Mouse (Mus musculus): ENCODE measurements at regions not wholly inside any gene's neighbourhood (a gene's known extent, or its start where the extent isn't known, plus 50 kb on each side); places are given as distances from the start of the nearest gene placed in this dataset.
"Not testable (repeated sequence)": the region's sequence is repeated elsewhere in the genome, so short reads cannot be mapped to it uniquely, and the experiment has no call there.

DNA sequence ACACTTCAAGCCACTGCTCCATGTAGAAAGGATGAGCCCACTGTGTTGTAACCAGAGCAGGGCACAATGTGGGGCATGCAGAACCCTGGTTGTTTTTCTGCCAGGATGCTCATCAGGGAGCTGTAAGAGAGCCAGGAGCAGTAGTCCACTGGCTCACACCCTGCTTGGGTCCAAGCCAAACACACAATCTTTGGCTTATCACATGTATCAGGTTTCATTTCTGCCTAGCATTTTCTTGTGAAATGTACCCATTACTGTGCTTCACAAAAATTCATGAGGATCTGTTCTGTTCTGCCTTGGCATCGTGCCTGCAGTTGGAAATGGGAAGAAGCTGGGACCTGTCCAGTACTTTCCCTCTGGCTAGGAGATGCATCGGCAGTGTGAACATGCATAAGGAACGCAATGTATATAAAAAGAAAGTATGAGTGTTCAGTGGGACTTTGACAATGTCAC is 491.6 kb upstream of the Igfbp3 start:
- H3ac ChIP-seq (ENCODE audit: control insufficient read depth, insufficient read length, low read depth), result no peak overlapping the region
- TF ChIP-seq CTCF (IDR thresholded peaks at IDR 0.05; ENCODE audit: control insufficient read depth, insufficient read depth, insufficient read length) (no peak), USF1 (IDR thresholded peaks at IDR 0.05; ENCODE audit: low read depth) (no peak), MYOD1 (IDR thresholded peaks at IDR 0.05; ENCODE audit: control insufficient read depth, insufficient read length, low read depth) (no peak), FOSL1 (IDR thresholded peaks at IDR 0.05; ENCODE audit: insufficient read depth, low read length, poor library complexity, severe bottlenecking) (no peak), CEBPB (IDR thresholded peaks at IDR 0.05; ENCODE audit: low read depth) (peak; percentile 21), MYOG (IDR thresholded peaks at IDR 0.05; ENCODE audit: control insufficient read depth, extremely low read depth, insufficient read length) (no peak)
- no peaks in the 10 kb centered on the region for H3K79me2 ChIP-seq (ENCODE audit: control insufficient read depth, insufficient read depth)
- H3K4me3 ChIP-seq (ENCODE audit: insufficient read depth, poor library complexity, severe bottlenecking), result no peak overlapping the region
- no peaks in the 10 kb centered on the region for H3K27me3 ChIP-seq (ENCODE audit: control insufficient read depth, insufficient read depth, insufficient read length)
- no peaks in the 10 kb centered on the region for H3K79me3 ChIP-seq (ENCODE audit: low read depth)
- H3K36me3 ChIP-seq (ENCODE audit: control insufficient read depth, insufficient read depth), result no peaks in the 10 kb centered on the region

DNA sequence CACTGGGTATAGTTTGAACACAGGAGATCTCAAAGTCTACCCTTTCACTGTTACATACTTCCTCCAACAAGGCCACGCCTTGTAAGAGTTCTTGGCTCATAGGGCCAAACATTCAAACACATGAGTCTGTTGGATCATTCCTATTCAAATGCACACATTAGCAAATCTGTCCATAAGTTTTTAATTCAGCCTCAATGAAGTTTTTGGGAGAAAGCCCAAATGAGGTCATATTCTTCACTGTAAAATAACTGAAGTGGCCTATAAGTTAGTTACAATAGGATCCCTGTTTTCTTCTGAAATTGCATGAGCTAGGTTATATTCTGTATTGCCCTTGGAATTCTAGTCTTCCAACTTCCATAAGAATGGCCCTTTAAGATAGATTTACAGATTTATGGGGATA is 483.9 kb upstream of the Igfbp3 start:
- TF ChIP-seq CTCF (IDR thresholded peaks at IDR 0.05; ENCODE audit: control insufficient read depth, insufficient read depth, insufficient read length) (no peak), USF1 (IDR thresholded peaks at IDR 0.05; ENCODE audit: low read depth) (no peak), FOSL1 (IDR thresholded peaks at IDR 0.05; ENCODE audit: insufficient read depth, low read length, poor library complexity, severe bottlenecking) (no peak), MYOD1 (IDR thresholded peaks at IDR 0.05; ENCODE audit: control insufficient read depth, insufficient read length, low read depth) (no peak), MAX (IDR thresholded peaks at IDR 0.05) (no peak)
- no peaks in the 10 kb centered on the region for H3K27me3 ChIP-seq (ENCODE audit: control insufficient read depth, insufficient read depth, insufficient read length)
- H3K36me3 ChIP-seq (ENCODE audit: control insufficient read depth, insufficient read depth), result no peaks in the 10 kb centered on the region
- no peak overlapping the region for H3ac ChIP-seq (ENCODE audit: control insufficient read depth, insufficient read length, low read depth)
- no peaks in the 10 kb centered on the region for H3K79me3 ChIP-seq (ENCODE audit: low read depth)
- no peaks in the 10 kb centered on the region for H3K79me2 ChIP-seq (ENCODE audit: control insufficient read depth, insufficient read depth)
- H3K4me3 ChIP-seq (ENCODE audit: insufficient read depth, poor library complexity, severe bottlenecking), result no peak overlapping the region

DNA sequence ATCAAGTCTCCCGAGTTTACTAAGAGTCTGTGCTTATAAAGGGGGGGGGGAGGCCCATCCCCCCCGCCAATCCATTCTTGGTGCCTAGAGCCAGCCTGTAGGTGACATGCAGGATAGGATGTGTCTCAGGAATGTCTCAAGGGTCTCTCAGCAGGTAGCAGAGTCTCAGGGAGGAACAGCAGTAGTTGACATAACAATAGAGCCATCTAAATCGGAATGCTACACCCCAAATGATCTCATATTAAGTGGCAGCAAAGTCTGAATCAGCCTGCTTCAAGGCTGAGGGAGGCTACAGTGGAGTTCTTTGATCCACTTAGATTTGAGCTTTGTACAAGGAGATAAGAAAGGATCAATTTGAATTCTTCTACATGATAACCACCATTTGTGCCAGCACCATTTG is 476.0 kb upstream of the Igfbp3 start:
- H3K4me3 ChIP-seq (ENCODE audit: insufficient read depth, poor library complexity, severe bottlenecking); H3ac ChIP-seq (ENCODE audit: control insufficient read depth, insufficient read length, low read depth); H3K79me3 ChIP-seq (ENCODE audit: low read depth); H3K36me3 ChIP-seq (ENCODE audit: control insufficient read depth, insufficient read depth); H3K79me2 ChIP-seq (ENCODE audit: control insufficient read depth, insufficient read depth); H3K27me3 ChIP-seq (ENCODE audit: control insufficient read depth, insufficient read depth, insufficient read length): not testable (repeated sequence)

GRCm38 (mm10) chr11:7672821-7673220 is 459.1 kb upstream of the Igfbp3 start:
- no peaks in the 10 kb centered on the region for H3K27me3 ChIP-seq (ENCODE audit: control insufficient read depth, insufficient read depth, insufficient read length)
- no peaks in the 10 kb centered on the region for H3K79me2 ChIP-seq (ENCODE audit: control insufficient read depth, insufficient read depth)
- no peak overlapping the region for H3ac ChIP-seq (ENCODE audit: control insufficient read depth, insufficient read length, low read depth)
- no peak overlapping the region for H3K4me3 ChIP-seq (ENCODE audit: insufficient read depth, poor library complexity, severe bottlenecking)
- no peaks in the 10 kb centered on the region for H3K79me3 ChIP-seq (ENCODE audit: low read depth)
- no peaks in the 10 kb centered on the region for H3K36me3 ChIP-seq (ENCODE audit: control insufficient read depth, insufficient read depth)
- TF ChIP-seq FOSL1 (IDR thresholded peaks at IDR 0.05; ENCODE audit: insufficient read depth, low read length, poor library complexity, severe bottlenecking), result no peak
- TF ChIP-seq USF1 (IDR thresholded peaks at IDR 0.05; ENCODE audit: low read depth), result no peak
- no peak for TF ChIP-seq MYOG (IDR thresholded peaks at IDR 0.05; ENCODE audit: control insufficient read depth, extremely low read depth, insufficient read length)
- no peak for TF ChIP-seq CTCF (IDR thresholded peaks at IDR 0.05; ENCODE audit: control insufficient read depth, insufficient read depth, insufficient read length)
- no peak for TF ChIP-seq MYOD1 (IDR thresholded peaks at IDR 0.05; ENCODE audit: control insufficient read depth, insufficient read length, low read depth)
- TF ChIP-seq MAX (IDR thresholded peaks at IDR 0.05), result no peak
- no peak for TF ChIP-seq CEBPB (IDR thresholded peaks at IDR 0.05; ENCODE audit: low read depth)

- Histone ChIP-seq H3K79me2 (ENCODE audit: control insufficient read depth, insufficient read depth) (no peaks in the 10 kb centered on the region), H3K79me3 (ENCODE audit: low read depth) (no peaks in the 10 kb centered on the region), H3K36me3 (ENCODE audit: control insufficient read depth, insufficient read depth) (no peaks in the 10 kb centered on the region), H3ac (ENCODE audit: control insufficient read depth, insufficient read length, low read depth) (no peak overlapping the region), H3K4me3 (ENCODE audit: insufficient read depth, poor library complexity, severe bottlenecking) (no peak overlapping the region), H3K27me3 (ENCODE audit: control insufficient read depth, insufficient read depth, insufficient read length) (no peaks in the 10 kb centered on the region)
- TF ChIP-seq USF1 (IDR thresholded peaks at IDR 0.05; ENCODE audit: low read depth) (no peak), CTCF (IDR thresholded peaks at IDR 0.05; ENCODE audit: control insufficient read depth, insufficient read depth, insufficient read length) (no peak), FOSL1 (IDR thresholded peaks at IDR 0.05; ENCODE audit: insufficient read depth, low read length, poor library complexity, severe bottlenecking) (no peak), CEBPB (IDR thresholded peaks at IDR 0.05; ENCODE audit: low read depth) (no peak), MYOG (IDR thresholded peaks at IDR 0.05; ENCODE audit: control insufficient read depth, extremely low read depth, insufficient read length) (no peak), MAX (IDR thresholded peaks at IDR 0.05) (no peak), MYOD1 (IDR thresholded peaks at IDR 0.05; ENCODE audit: control insufficient read depth, insufficient read length, low read depth) (no peak)
Observed at GRCm38 (mm10) chr11:7630637-7631036, 416.9 kb upstream of the Igfbp3 start.

- TF ChIP-seq USF1 (IDR thresholded peaks at IDR 0.05; ENCODE audit: low read depth) (no peak), FOSL1 (IDR thresholded peaks at IDR 0.05; ENCODE audit: insufficient read depth, low read length, poor library complexity, severe bottlenecking) (no peak), MAX (IDR thresholded peaks at IDR 0.05) (no peak), CTCF (IDR thresholded peaks at IDR 0.05; ENCODE audit: control insufficient read depth, insufficient read depth, insufficient read length) (no peak), MYOD1 (IDR thresholded peaks at IDR 0.05; ENCODE audit: control insufficient read depth, insufficient read length, low read depth) (no peak), MYOG (IDR thresholded peaks at IDR 0.05; ENCODE audit: control insufficient read depth, extremely low read depth, insufficient read length) (no peak), CEBPB (IDR thresholded peaks at IDR 0.05; ENCODE audit: low read depth) (no peak)
- H3K79me2 ChIP-seq (ENCODE audit: control insufficient read depth, insufficient read depth), result no peaks in the 10 kb centered on the region
Observed at GRCm38 (mm10) chr11:7625256-7625655, 411.5 kb upstream of the Igfbp3 start.

More at GRCm38 (mm10) chr11:7625256-7625655, 411.5 kb upstream of the Igfbp3 start:
- no peaks in the 10 kb centered on the region for H3K36me3 ChIP-seq (ENCODE audit: control insufficient read depth, insufficient read depth)
- H3K79me3 ChIP-seq (ENCODE audit: low read depth), result no peaks in the 10 kb centered on the region
- no peak overlapping the region for H3ac ChIP-seq (ENCODE audit: control insufficient read depth, insufficient read length, low read depth)
- H3K4me3 ChIP-seq (ENCODE audit: insufficient read depth, poor library complexity, severe bottlenecking), result no peak overlapping the region
- H3K27me3 ChIP-seq (ENCODE audit: control insufficient read depth, insufficient read depth, insufficient read length), result no peaks in the 10 kb centered on the region
